Mouse (Mus musculus) cortical plate, adult 2 months (tissue): Measurements from ENCODE around the gene R3hdm1. TPM values are rescaled to one million over a fixed set of nuclear protein-coding genes. Genes with fewer than 3 reads are reported as not detected.
A peak's percentile ranks its signal among the peaks of the same experiment; 100 is the strongest.
"Not testable (repeated sequence)": the region's sequence is repeated elsewhere in the genome, so short reads cannot be mapped to it uniquely, and the experiment has no call there.

Experiments used
- H3K27ac ChIP-seq: fragments of 200-500 bp; 2 replicates; pipeline ENCODE4 v1.5.1; 2012; ENCODE audit warnings: low read length, control low read depth, inconsistent platforms; ENCODE audit not compliant: insufficient read depth
- H3K4me1 ChIP-seq: fragments of 200-500 bp; 2 replicates; pipeline ENCODE4 v1.6.1; 2011; ENCODE audit warnings: low read length; ENCODE audit not compliant: control insufficient read depth, insufficient read depth
- H3K4me3 ChIP-seq: fragments of 200-500 bp; 2 replicates; pipeline ENCODE4 v1.5.1; 2011; ENCODE audit warnings: mild to moderate bottlenecking, low read length, control low read depth; ENCODE audit not compliant: insufficient read depth
- CTCF ChIP-seq: fragments of 200-500 bp; IDR thresholded peaks from 2 replicates; pipeline ENCODE4 v1.5.1; 2011; ENCODE audit warnings: mild to moderate bottlenecking, control low read depth, low read length; ENCODE audit not compliant: insufficient read depth; ENCODE audit errors: extremely low read depth
- POLR2A ChIP-seq: fragments of 200-500 bp; IDR thresholded peaks from 2 replicates; pipeline ENCODE4 v1.6.1; 2011; ENCODE audit warnings: mild to moderate bottlenecking, low read length, control low read depth; ENCODE audit not compliant: insufficient read depth; ENCODE audit errors: extremely low read depth
- polyA plus RNA-seq: library from polyadenylated mRNA; depleted of rRNA; stranded (reverse); fragments of >200 nt; gene quantifications from 2 replicates; pipeline ENCODE4 v1.2.3, GENCODE M21; 2012

The R3hdm1 gene
- polyA plus RNA-seq, 1 experiment: 454 TPM

DNA sequence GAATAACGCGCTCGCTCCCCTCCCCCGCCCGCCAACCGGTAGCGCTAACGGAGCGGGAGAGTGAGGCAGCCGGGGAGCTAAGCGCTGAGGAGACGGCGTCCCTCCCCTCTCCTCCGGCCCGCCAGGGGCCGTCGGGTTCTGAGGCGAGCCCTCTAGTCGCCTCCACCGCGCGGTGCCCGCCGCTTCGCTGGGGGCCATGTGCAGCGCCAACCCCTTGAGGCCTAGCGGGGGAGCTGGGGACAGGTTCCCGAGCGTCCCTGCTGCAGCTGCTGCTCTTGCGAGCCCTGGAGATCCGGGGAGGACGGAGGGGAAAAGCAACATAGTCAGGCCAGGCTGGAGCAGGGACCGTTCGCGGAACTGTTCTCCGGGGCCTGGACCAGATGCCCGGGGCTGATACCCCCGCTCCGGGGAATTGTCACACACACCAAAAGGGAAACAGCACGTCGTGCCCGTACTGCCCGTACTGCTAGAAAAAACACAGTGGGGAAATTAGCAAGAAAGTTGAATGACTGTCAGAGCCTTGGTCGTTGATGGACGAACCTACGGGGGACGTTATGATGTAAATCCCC is 503 bp downstream of the R3hdm1 start:
- TF ChIP-seq POLR2A (no peak), CTCF (no peak)
- Histone ChIP-seq H3K27ac (peak overlapping the region; percentile 96), H3K4me3 (peak overlapping the region; percentile 32), H3K4me1 (no peaks in the 10 kb centered on the region)

GRCm38 (mm10) chr1:128120913-128121627 is 18.0 kb downstream of the R3hdm1 start:
- H3K4me3 ChIP-seq: no peak overlapping the region
- H3K4me1 ChIP-seq: peaks cover 1% of the 10 kb centered on the region; the same call in 1 of the 2 replicates
- no peak overlapping the region for H3K27ac ChIP-seq
- TF ChIP-seq POLR2A: no peak
- no peak for TF ChIP-seq CTCF

DNA sequence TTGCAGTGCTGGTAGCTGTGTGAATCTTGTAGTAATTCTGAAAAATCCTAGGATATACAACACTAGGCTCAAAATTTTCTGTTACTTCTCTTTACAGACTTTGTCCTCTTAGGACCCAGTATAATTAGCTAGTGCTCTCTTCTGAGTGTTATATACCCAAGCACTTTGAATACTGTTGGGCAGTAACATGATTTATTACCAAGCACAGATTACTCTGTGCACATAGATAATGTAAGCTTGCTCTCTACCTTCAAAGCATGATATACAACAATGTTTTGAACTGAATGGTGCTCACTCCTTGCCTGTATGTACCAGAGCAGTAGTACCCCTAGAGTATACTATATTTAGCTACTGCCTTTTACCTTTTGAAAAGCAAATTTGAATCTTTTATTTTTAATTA is 33.1 kb downstream of the R3hdm1 start:
- not testable (repeated sequence) for H3K4me1 ChIP-seq, H3K4me3 ChIP-seq, H3K27ac ChIP-seq

GRCm38 (mm10) chr1:128141039-128141438 is 37.9 kb downstream of the R3hdm1 start:
- Histone ChIP-seq H3K4me1 (peaks cover 2% of the 10 kb centered on the region), H3K27ac (no peak overlapping the region), H3K4me3 (no peak overlapping the region)
- no peak for TF ChIP-seq CTCF
- TF ChIP-seq POLR2A: no peak

DNA sequence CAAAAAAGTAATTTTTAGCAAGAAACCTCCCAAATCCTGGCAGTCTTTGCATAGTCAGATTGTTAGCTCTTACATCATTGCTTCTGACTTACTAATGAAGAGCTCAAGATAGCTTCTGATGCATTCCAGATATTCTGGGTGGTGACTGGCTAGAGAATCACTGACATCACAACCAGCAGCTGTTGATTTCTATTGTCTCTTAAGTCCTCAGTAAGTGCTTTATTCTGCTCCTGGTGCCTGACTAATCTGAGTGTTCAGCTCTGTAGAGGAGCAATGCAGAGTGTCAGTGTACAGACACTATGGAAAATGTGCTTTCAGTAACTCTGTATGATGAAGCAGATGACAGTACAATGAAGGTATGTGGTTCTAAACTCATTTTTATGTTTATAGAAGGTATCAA is 38.6 kb downstream of the R3hdm1 start:
- Histone ChIP-seq H3K27ac (no peak overlapping the region), H3K4me3 (peak overlapping the region; percentile 58), H3K4me1 (no peaks in the 10 kb centered on the region; the same call in 1 of the 2 replicates)
- TF ChIP-seq CTCF: no peak
- peak; percentile 72 for TF ChIP-seq POLR2A

DNA sequence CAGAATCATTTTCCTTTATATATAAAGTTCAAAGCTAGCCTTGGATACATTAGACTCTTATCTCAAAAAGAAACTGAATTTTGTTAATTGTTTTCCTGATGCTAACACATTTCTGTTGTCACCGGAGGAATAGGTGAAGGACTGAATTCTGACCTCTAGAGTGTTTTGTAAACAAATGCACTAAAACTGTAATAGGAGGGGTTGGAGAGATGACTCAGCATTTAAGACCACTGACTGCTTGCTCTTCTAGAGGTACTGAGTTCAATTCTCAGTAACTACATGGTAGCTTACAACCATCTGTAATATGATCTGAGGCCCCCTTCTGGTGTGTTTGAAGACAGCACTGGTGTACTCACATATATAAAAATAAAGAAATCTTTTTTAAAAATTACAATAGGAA is 63.9 kb downstream of the R3hdm1 start:
- TF ChIP-seq POLR2A: no peak
- TF ChIP-seq CTCF: no peak
- H3K27ac ChIP-seq: no peak overlapping the region
- H3K4me1 ChIP-seq: no peaks in the 10 kb centered on the region
- H3K4me3 ChIP-seq: no peak overlapping the region

GRCm38 (mm10) chr1:128170104-128170503 is 67.0 kb downstream of the R3hdm1 start:
- Histone ChIP-seq H3K4me1 (no peaks in the 10 kb centered on the region), H3K4me3 (no peak overlapping the region), H3K27ac (no peak overlapping the region)
- no peak for TF ChIP-seq POLR2A
- TF ChIP-seq CTCF: no peak

DNA sequence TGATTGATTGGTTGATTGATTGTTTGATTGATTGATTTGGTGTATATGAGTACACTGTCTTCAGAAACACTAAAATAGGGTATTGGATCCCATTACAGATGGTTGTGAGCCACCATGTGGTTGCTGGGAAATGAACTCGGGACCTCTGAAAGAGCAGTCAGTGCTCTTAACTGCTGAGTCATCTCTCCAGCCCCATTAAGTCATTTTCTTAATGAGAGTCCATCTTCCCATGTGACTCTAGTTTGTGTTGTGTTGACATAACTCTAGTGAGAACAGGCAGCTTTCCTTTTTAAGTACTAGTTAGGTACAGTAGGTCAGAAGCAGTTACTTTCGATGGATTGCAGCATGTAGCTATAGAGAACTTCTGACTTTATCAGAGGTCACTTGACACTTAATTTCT is 88.3 kb downstream of the R3hdm1 start:
- H3K4me1 ChIP-seq: 0 out of 2 replicates have a peak, but pooled peaks cover 2% of the 10 kb centered on the region
- H3K4me3 ChIP-seq: no peak overlapping the region
- TF ChIP-seq POLR2A: no peak
- TF ChIP-seq CTCF: no peak
- no peak overlapping the region for H3K27ac ChIP-seq

GRCm38 (mm10) chr1:128192369-128192768 is 89.3 kb downstream of the R3hdm1 start:
- no peak overlapping the region for H3K27ac ChIP-seq
- H3K4me1 ChIP-seq: 0 out of 2 replicates have a peak, but pooled peaks cover 2% of the 10 kb centered on the region

GRCm38 (mm10) chr1:128194011-128194410 is 90.9 kb downstream of the R3hdm1 start:
- H3K4me3 ChIP-seq: no peak overlapping the region
- 0 out of 2 replicates have a peak, but pooled peaks cover 2% of the 10 kb centered on the region for H3K4me1 ChIP-seq
- no peak for TF ChIP-seq CTCF
- TF ChIP-seq POLR2A: no peak
- H3K27ac ChIP-seq: no peak overlapping the region

More at GRCm38 (mm10) chr1:128192369-128192768, 89.3 kb downstream of the R3hdm1 start:
- TF ChIP-seq POLR2A (no peak), CTCF (no peak)
- no peak overlapping the region for H3K4me3 ChIP-seq

- Histone ChIP-seq H3K27ac (no peak overlapping the region), H3K4me3 (no peak overlapping the region)
- TF ChIP-seq POLR2A (no peak), CTCF (no peak)
These were observed 94.3 kb downstream of the R3hdm1 start for GRCm38 (mm10) chr1:128197353-128197752.

More at GRCm38 (mm10) chr1:128197353-128197752, 94.3 kb downstream of the R3hdm1 start:
- H3K4me1 ChIP-seq: no peaks in the 10 kb centered on the region; the same call in 1 of the 2 replicates
